Mouse (Mus musculus): ENCODE results near the gene Hist1h3b. TPM values are rescaled to one million over a fixed set of nuclear protein-coding genes. Genes with fewer than 3 reads are reported as not detected.

Hist1h3b gene
- polyA plus RNA-seq, 1 experiment from 2014 or later: 19.6 TPM

DNA sequence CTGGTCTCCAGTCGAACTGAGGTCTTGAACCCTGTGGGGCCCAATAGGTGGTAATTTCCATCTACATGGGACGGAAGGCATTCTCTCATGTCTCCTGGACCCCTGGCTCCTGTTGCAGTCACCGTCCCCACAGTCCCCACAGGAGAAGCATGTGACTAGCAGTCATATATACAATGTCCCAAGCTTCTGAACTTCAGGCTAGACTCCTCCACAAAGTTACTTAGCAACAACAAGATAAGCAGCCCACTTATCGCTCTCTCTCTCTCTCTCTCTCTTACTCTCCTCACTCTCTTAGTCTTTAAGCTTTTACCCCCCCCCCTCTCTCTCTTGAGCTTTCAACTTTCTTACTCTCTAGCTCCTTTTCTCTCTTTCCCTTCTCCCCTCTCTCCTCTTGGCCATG, 27.8 kb upstream of the Hist1h3b start:
- Histone ChIP-seq H3K27me3 (no peaks in the 10 kb centered on the region), H3K9ac (no peak overlapping the region), H3K4me3 (no peak overlapping the region), H3K4me1 (no peaks in the 10 kb centered on the region), H3K9me3 (replicated peaks) (no peaks in the 10 kb centered on the region), H3K4me2 (no peak overlapping the region), H3K36me3 (ENCODE audit: poor library complexity, severe bottlenecking) (no peaks in the 10 kb centered on the region), H3K27ac (no peak overlapping the region)
- 90% methylated on average over 4 of the region's 4 CpGs for WGBS
- ATAC-seq: no peak

DNA sequence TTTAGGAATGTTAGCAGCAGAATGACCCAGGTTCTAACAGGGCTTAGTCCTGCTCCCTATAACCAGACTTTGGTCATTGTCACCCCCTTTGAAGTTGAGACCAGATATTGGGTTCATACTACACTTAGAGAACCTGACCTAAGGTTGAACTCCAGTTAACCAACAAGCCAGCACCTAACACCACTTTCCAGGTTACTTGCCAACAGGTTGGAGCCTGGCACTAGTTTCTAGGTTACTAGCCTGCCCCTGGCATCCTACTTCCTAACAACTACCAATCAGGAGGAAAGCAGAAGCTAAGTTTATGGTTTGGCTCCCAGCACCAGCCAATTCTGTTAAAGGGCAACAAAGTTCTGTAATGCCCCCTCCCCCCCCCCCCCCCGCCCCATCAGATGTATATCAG, 26.9 kb upstream of the Hist1h3b start:
- Histone ChIP-seq H3K4me2 (no peak overlapping the region), H3K27ac (no peak overlapping the region), H3K4me1 (no peaks in the 10 kb centered on the region), H3K4me3 (no peak overlapping the region), H3K36me3 (ENCODE audit: poor library complexity, severe bottlenecking) (no peaks in the 10 kb centered on the region), H3K9me3 (replicated peaks) (no peaks in the 10 kb centered on the region), H3K27me3 (no peaks in the 10 kb centered on the region), H3K9ac (no peak overlapping the region)
- 38% methylated on average over 1 of the region's 1 CpGs for WGBS
- ATAC-seq: no peak

DNA sequence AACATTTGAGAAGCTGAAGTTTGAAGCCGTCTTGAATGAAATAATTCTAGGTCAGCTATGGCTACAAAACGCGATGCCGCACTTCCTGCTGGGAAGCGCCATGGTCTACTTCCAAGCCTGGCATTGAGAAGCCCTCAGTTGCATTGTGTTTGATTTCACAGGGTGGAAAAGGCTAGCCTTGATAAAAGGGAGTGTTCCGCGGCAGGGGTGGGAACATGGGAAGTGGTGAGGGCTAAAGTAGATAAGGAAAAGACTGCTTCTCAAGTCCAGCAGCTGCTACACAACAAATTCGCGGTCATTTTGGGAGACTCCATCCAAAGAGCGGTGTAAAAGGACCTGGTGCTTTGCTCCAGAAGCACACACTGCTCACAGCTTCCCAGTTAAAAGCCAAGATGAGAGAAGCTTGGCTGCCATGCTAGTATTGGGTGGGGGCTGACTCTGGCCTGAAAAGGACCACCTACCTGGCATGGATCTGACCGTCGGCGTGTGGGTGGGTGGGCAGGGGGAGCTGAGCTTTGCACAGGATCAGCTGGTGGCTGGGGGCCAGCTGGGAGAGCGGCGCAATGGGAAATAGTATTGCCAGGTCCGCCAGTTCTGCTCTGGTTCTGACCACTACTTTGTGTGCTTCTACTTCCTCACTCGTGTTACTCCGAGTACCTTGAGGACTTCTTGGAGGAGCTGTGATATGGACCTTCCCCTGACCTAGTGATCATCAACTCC, 23.4 kb upstream of the Hist1h3b start:
- H3K4me3 ChIP-seq: no peak overlapping the region
- H3K27me3 ChIP-seq: no peaks in the 10 kb centered on the region
- no peak overlapping the region for H3K9ac ChIP-seq
- H3K9me3 ChIP-seq (replicated peaks): no peaks in the 10 kb centered on the region
- H3K4me2 ChIP-seq: no peak overlapping the region
- H3K36me3 ChIP-seq (ENCODE audit: poor library complexity, severe bottlenecking): no peaks in the 10 kb centered on the region
- no peak for ATAC-seq
- H3K4me1 ChIP-seq: no peaks in the 10 kb centered on the region
- whole genome bisulfite sequencing: 89% methylated on average over 18 of the region's 18 CpGs
- no peak overlapping the region for H3K27ac ChIP-seq

DNA sequence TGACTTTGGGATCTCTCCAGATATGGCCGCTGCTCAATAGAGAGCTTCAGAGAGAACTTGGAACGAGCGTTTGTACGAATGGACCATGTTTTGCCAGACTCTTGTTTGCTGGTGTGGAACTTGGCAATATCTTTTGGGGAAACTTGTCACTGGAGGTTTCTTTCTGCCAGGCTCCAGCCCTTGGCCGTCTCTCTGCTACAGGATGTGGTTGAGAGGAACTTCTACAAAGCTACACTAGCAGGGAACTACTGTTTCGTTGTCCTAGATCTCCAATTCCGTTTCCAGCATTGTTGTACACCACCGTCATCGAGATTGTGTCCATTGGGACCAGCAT, 22.9 kb upstream of the Hist1h3b start:
- no peaks in the 10 kb centered on the region for H3K27me3 ChIP-seq
- H3K27ac ChIP-seq: no peak overlapping the region
- H3K36me3 ChIP-seq (ENCODE audit: poor library complexity, severe bottlenecking): no peaks in the 10 kb centered on the region
- 93% methylated on average over 9 of the region's 9 CpGs for WGBS
- H3K4me1 ChIP-seq: no peaks in the 10 kb centered on the region
- no peak overlapping the region for H3K4me2 ChIP-seq
- H3K9me3 ChIP-seq (replicated peaks): no peaks in the 10 kb centered on the region
- no peak overlapping the region for H3K9ac ChIP-seq
- ATAC-seq: no peak
- no peak overlapping the region for H3K4me3 ChIP-seq

DNA sequence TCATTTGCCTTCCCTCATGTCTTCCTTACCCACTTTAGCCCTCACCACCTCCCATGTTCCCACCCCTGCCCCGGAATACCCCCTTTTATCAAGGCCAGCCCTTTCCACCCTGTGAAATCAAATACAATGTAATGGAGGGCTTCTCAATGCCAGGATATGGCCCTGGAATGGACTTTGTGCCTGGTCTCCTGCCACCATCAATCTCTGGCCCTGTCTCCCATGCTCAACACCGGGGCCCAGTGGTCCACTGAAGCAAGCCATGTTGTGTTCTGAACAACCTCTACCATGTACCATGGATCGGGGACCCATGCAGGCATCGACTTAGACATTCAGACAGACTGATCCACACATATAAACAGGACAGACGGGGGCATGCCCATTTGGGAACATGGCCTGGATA, 22.4 kb upstream of the Hist1h3b start:
- no peak for ATAC-seq
- Histone ChIP-seq H3K27me3 (no peaks in the 10 kb centered on the region), H3K9ac (no peak overlapping the region), H3K27ac (no peak overlapping the region), H3K4me3 (no peak overlapping the region), H3K4me1 (no peaks in the 10 kb centered on the region), H3K4me2 (no peak overlapping the region), H3K9me3 (replicated peaks) (no peaks in the 10 kb centered on the region), H3K36me3 (ENCODE audit: poor library complexity, severe bottlenecking) (no peaks in the 10 kb centered on the region)
- WGBS: 94% methylated on average over 5 of the region's 5 CpGs

DNA sequence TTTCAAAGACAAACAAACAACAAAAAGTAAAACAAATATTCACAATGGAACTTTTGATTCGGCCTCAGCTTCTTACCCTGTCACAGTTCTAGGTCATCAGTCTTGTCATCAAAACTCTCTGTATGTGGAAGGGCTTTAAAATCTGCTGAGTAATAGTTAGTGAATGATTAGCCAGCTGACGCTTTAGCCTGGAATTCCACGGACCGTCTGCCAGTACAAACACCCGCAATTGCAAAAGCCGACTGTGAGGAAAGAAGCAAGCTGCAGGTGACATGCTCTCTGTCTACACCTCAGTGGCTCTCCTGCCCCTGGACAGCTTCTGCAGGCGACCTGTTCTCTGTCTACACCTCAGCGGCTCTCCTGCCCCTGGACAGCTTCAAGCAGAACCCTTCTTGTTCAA, 21.6 kb upstream of the Hist1h3b start:
- H3K4me1 ChIP-seq: no peaks in the 10 kb centered on the region
- no peaks in the 10 kb centered on the region for H3K9me3 ChIP-seq (replicated peaks)
- H3K27me3 ChIP-seq: no peaks in the 10 kb centered on the region
- ATAC-seq: no peak
- 62% methylated on average over 8 of the region's 8 CpGs for WGBS
- no peak overlapping the region for H3K9ac ChIP-seq
- H3K36me3 ChIP-seq (ENCODE audit: poor library complexity, severe bottlenecking): no peaks in the 10 kb centered on the region
- no peak overlapping the region for H3K4me3 ChIP-seq
- no peak overlapping the region for H3K27ac ChIP-seq
- no peak overlapping the region for H3K4me2 ChIP-seq

DNA sequence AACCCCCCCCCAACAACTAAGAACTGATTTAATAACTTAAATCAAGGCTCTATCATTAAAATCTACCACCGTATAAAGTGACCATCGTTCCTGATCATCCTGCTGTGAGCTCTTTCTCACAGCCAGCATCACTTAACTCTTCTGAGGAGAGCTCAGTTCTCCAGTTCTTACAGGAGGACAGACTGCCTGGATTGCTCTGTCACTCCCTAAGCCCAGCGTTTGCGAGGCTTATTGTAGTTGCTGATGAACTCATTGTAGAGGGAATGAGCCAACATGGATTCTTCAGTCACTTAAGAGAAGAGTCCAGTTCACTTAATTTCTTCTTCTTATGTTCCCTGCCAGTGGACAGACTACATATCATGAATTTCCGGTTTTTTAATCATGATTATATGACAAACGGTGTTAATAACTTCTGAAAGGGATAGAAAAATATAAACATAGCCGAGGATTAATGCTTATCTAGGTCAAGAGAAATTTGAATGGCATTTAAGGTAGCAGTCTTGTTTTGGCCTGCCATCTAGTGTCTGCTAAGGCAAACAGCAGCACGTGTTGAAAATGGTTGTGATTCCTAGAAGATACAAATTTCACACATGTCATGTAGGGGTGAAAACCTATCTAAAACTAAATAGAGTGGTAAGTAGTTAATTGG, 19.8 kb upstream of the Hist1h3b start:
- 0 out of 2 replicates have a peak, but pooled peaks have one; percentile 51 for ATAC-seq
- no peak overlapping the region for H3K4me3 ChIP-seq
- WGBS: 26% methylated on average over 8 of the region's 8 CpGs

DNA sequence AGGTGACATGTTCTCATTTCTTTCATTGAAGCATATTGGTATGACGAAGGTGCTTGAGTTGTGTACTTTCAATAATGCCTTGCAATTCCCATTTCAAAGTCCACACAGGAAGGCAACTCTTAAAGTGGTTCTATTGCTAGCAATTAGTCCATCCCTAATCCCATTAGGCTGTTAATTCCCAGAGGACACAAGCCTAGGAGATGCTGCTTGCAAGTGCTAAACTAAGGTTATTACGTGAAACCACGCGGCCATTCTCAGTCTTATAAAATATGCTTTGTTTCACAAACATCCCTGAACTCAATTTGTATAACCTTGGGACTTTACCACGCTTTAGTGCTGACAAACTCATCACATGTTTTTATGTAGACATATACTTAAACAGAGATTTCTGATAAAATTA, 15.0 kb upstream of the Hist1h3b start:
- H3K27ac ChIP-seq: no peak overlapping the region
- no peak overlapping the region for H3K9ac ChIP-seq
- H3K4me3 ChIP-seq: no peak overlapping the region
- no peak for ATAC-seq
- H3K27me3 ChIP-seq: no peaks in the 10 kb centered on the region
- H3K36me3 ChIP-seq (ENCODE audit: poor library complexity, severe bottlenecking): no peaks in the 10 kb centered on the region
- H3K4me2 ChIP-seq: no peak overlapping the region
- 84% methylated on average over 5 of the region's 5 CpGs for WGBS
- peaks cover 20% of the 10 kb centered on the region for H3K4me1 ChIP-seq
- no peaks in the 10 kb centered on the region for H3K9me3 ChIP-seq (replicated peaks)

More for the DNA sequence above, 19.8 kb upstream of the Hist1h3b start:
- no peak overlapping the region for H3K9ac ChIP-seq
- no peak overlapping the region for H3K4me2 ChIP-seq
- H3K36me3 ChIP-seq (ENCODE audit: poor library complexity, severe bottlenecking): no peaks in the 10 kb centered on the region
- H3K27me3 ChIP-seq: no peaks in the 10 kb centered on the region
- H3K4me1 ChIP-seq: no peaks in the 10 kb centered on the region
- H3K9me3 ChIP-seq (replicated peaks): no peaks in the 10 kb centered on the region
- no peak overlapping the region for H3K27ac ChIP-seq

DNA sequence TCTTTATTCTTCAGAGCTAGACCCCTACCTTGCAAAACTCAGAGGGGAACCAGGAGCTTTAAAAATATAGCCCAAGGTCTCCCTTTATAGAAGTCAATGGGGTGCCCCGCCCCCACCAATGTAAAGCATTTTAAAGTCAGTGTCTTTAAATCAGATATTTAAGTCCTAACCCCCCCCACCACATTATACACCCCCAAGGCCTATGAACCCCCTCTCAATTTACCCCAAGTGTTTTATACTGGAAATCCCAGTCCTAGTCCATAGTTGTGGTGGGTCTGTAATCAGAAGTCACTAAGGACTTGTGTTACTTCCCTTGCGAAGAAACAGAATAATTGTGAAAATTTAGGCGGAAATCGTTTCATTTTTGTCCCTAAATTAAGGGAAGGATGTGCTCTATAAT, 14.0 kb upstream of the Hist1h3b start:
- H3K4me3 ChIP-seq: no peak overlapping the region
- 18% methylated on average over 4 of the region's 4 CpGs for whole genome bisulfite sequencing
- no peaks in the 10 kb centered on the region for H3K9me3 ChIP-seq (replicated peaks)
- H3K27me3 ChIP-seq: no peaks in the 10 kb centered on the region
- H3K4me2 ChIP-seq: peak overlapping the region; percentile 98
- ATAC-seq: no peak
- H3K27ac ChIP-seq: peak overlapping the region; percentile 98
- peak overlapping the region; percentile 92 for H3K9ac ChIP-seq
- peaks cover 20% of the 10 kb centered on the region for H3K4me1 ChIP-seq
- H3K36me3 ChIP-seq (ENCODE audit: poor library complexity, severe bottlenecking): no peaks in the 10 kb centered on the region

DNA sequence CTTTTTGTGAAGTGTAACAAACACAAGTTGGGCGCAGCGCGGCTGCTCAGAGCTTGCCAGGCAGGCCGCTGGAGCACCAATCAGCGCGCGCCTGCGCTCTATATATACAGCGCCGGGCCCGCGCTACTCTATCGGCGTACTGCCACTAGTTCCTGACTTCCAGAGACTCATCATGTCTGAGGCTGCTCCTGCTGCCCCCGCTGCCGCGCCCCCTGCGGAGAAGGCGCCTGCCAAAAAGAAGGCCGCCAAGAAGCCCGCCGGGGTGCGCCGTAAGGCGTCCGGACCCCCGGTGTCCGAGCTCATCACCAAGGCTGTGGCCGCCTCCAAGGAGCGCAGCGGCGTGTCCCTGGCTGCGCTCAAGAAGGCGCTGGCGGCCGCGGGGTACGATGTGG, 13.4 kb upstream of the Hist1h3b start, which contains the start of gene Hist1h1c:
TSS of gene Hist1h1c (plus strand) at position 132 of the 392 bp plus-strand sequence.
- Histone ChIP-seq H3K9ac (peak within 1 kb of the TSS; percentile 92), H3K27ac (peak within 1 kb of the TSS; percentile 98), H3K36me3 (ENCODE audit: poor library complexity, severe bottlenecking) (no peaks in the 10 kb centered on the region), H3K4me2 (peak within 1 kb of the TSS; percentile 98), H3K27me3 (no peaks in the 10 kb centered on the region), H3K4me3 (peak within 1 kb of the TSS; percentile 57), H3K9me3 (replicated peaks) (no peaks in the 10 kb centered on the region), H3K4me1 (peaks cover 20% of the 10 kb centered on the region)
- under 1% methylated on average over 38 of the region's 38 CpGs for WGBS
- peak; percentile 97 for ATAC-seq

DNA sequence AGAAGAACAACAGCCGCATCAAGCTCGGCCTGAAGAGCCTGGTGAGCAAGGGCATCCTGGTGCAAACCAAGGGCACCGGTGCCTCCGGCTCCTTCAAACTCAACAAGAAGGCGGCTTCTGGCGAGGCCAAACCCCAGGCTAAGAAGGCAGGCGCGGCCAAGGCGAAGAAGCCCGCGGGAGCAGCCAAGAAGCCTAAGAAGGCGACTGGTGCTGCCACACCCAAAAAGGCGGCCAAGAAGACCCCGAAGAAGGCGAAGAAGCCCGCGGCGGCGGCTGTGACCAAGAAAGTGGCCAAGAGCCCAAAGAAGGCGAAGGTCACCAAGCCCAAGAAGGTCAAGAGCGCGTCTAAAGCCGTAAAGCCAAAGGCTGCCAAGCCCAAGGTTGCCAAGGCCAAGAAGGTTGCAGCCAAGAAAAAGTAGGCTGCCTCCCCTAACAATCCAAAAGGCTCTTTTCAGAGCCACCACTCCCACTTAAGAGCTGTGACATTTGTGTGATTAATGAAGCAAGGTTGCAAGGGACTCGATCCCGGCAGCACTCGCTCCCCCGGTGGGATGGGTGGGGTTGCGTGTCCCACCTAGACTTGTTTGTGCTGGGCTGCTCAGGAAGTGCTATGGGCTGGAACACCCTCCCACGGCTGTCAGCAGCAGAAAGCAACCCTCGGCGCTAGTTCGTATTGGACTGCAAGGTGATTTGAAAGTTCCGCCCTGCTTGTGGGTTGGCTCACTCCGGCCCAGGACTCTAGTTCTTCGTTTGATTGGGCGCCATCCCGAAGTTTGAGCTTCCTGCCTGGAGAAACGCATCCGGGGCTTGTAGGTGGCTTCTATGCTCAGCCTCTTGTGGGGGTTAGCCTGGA, 12.8 kb upstream of the Hist1h3b start:
- no peaks in the 10 kb centered on the region for H3K36me3 ChIP-seq (ENCODE audit: poor library complexity, severe bottlenecking)
- peak overlapping the region; percentile 92 for H3K9ac ChIP-seq
- 1% methylated on average over 39 of the region's 39 CpGs for WGBS
- H3K9me3 ChIP-seq (replicated peaks): no peaks in the 10 kb centered on the region
- peaks cover 21% of the 10 kb centered on the region for H3K4me1 ChIP-seq
- H3K4me2 ChIP-seq: peak overlapping the region; percentile 98
- ATAC-seq: peak; percentile 90
- peak overlapping the region; percentile 57 for H3K4me3 ChIP-seq
- H3K27ac ChIP-seq: peak overlapping the region; percentile 98
- no peaks in the 10 kb centered on the region for H3K27me3 ChIP-seq

DNA sequence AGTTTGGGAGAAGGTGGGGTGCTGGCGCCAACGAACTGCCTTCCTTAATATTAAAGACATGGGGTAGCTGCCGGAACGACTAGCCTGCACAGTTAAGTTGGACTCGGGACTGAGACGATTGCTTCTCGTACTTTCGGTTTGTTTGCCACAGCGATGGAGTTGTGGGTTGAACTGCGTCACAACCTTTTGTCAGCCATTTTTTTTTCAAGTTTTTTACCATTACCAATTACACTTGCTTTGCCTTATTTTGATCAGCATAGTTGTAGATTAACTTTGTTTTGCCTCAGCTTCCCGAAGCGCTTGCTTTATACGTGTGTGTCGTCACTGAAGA, 12.2 kb upstream of the Hist1h3b start:
- ATAC-seq: no peak
- peak overlapping the region; percentile 57 for H3K4me3 ChIP-seq
- H3K4me1 ChIP-seq: peaks cover 25% of the 10 kb centered on the region
- whole genome bisulfite sequencing: 1% methylated on average over 14 of the region's 14 CpGs
- peak overlapping the region; percentile 92 for H3K9ac ChIP-seq
- no peaks in the 10 kb centered on the region for H3K36me3 ChIP-seq (ENCODE audit: poor library complexity, severe bottlenecking)
- H3K27me3 ChIP-seq: no peaks in the 10 kb centered on the region
- H3K27ac ChIP-seq: peak overlapping the region; percentile 98
- H3K4me2 ChIP-seq: peak overlapping the region; percentile 98
- no peaks in the 10 kb centered on the region for H3K9me3 ChIP-seq (replicated peaks)
